Mouse (Mus musculus): Measurements from ENCODE around the gene Abcc4. TPM values are rescaled to one million over a fixed set of nuclear protein-coding genes. Genes with fewer than 3 reads are reported as not detected.
A peak's percentile ranks its signal among the peaks of the same experiment; 100 is the strongest.

The Abcc4 gene
- total and polyA plus RNA-seq, 3 experiments = 10.4 to 28.7 (median 26.5) TPM

GRCm38 (mm10) chr14:118659230-118659629 is 46.8 kb downstream of the Abcc4 start:
- H3K9ac ChIP-seq (ENCODE audit: insufficient read depth, low read depth) = no peak overlapping the region
- no peak for DNase-seq (ENCODE audit: extremely low read depth)
- TF ChIP-seq MYC (IDR thresholded peaks at IDR 0.05; ENCODE audit: low read depth, low read length) (no peak), IRF4 (IDR thresholded peaks at IDR 0.05; ENCODE audit: low read depth, low read length) (no peak), GABPA (IDR thresholded peaks at IDR 0.05; ENCODE audit: insufficient replicate concordance, low read depth, low read length) (no peak), SMC3 (IDR thresholded peaks at IDR 0.05; ENCODE audit: low read depth, low read length) (no peak), ZKSCAN1 (IDR thresholded peaks at IDR 0.05; ENCODE audit: borderline replicate concordance, low read depth, low read length) (peak; percentile 98), PAX5 (IDR thresholded peaks at IDR 0.05; ENCODE audit: low read length) (no peak)
- H3K36me3 ChIP-seq (replicated peaks in 1 of 2; ENCODE audit: control insufficient read depth in 1 of 2, insufficient read depth in 1 of 2, low read length in 1 of 2) = peaks cover 36 to 63% of the 10 kb centered on the region in 2 experiments
- peaks cover 22 to 54% of the 10 kb centered on the region in 2 experiments for H3K4me1 ChIP-seq (ENCODE audit: control insufficient read depth in 1 of 2, insufficient read depth in 2 of 2)
- H3K4me3 ChIP-seq (replicated peaks in 1 of 3; ENCODE audit: low read depth in 2 of 3, low read length in 2 of 3, poor library complexity in 1 of 3) = no peak overlapping the region
- dilution Hi-C loops (cut with MboI; ENCODE audit: extremely low pct_ligation_motif_present, extremely low pct_unique_long_range_greater_than_20kb, low sequenced_read_pairs) (no loop called here), in situ Hi-C loops (cut with MboI; ENCODE audit: low pct_ligation_motif_present, low pct_unique_long_range_greater_than_20kb, low sequenced_read_pairs) (no loop called here)
- H3K4me2 ChIP-seq (ENCODE audit: insufficient read depth, low read depth, poor library complexity, severe bottlenecking) = no peak overlapping the region
- no peaks in the 10 kb centered on the region for H3K27me3 ChIP-seq (replicated peaks)
- H3K27ac ChIP-seq (ENCODE audit: insufficient read depth, low read depth) = no peak overlapping the region
- no peaks in the 10 kb centered on the region for H3K79me2 ChIP-seq (replicated peaks; ENCODE audit: control insufficient read depth, extremely low read depth, insufficient read depth, poor library complexity, severe bottlenecking)
- H3K9me3 ChIP-seq (replicated peaks; ENCODE audit: low read length) = no peaks in the 10 kb centered on the region

GRCm38 (mm10) chr14:118658328-118658692 is 47.7 kb downstream of the Abcc4 start:
- Histone ChIP-seq H3K79me2 (replicated peaks; ENCODE audit: control insufficient read depth, extremely low read depth, insufficient read depth, poor library complexity, severe bottlenecking) (no peaks in the 10 kb centered on the region), H3K4me3 (replicated peaks in 1 of 3; ENCODE audit: low read depth in 2 of 3, low read length in 2 of 3, poor library complexity in 1 of 3) (peak overlapping the region in 2 of 3 experiments; percentile 7 to 36), H3K27ac (ENCODE audit: insufficient read depth, low read depth) (peak overlapping the region; percentile 86), H3K4me1 (ENCODE audit: control insufficient read depth in 1 of 2, insufficient read depth in 2 of 2) (peaks cover 20 to 51% of the 10 kb centered on the region in 2 experiments), H3K27me3 (replicated peaks) (no peaks in the 10 kb centered on the region), H3K36me3 (replicated peaks in 1 of 2; ENCODE audit: control insufficient read depth in 1 of 2, insufficient read depth in 1 of 2, low read length in 1 of 2) (peaks cover 36 to 63% of the 10 kb centered on the region in 2 experiments), H3K9me3 (replicated peaks; ENCODE audit: low read length) (no peaks in the 10 kb centered on the region), H3K4me2 (ENCODE audit: insufficient read depth, low read depth, poor library complexity, severe bottlenecking) (peak overlapping the region; percentile 64), H3K9ac (ENCODE audit: insufficient read depth, low read depth) (no peak overlapping the region; the same call in 1 of the 2 replicates)
- in situ Hi-C loops (cut with MboI; ENCODE audit: low pct_ligation_motif_present, low pct_unique_long_range_greater_than_20kb, low sequenced_read_pairs) (no loop called here), dilution Hi-C loops (cut with MboI; ENCODE audit: extremely low pct_ligation_motif_present, extremely low pct_unique_long_range_greater_than_20kb, low sequenced_read_pairs) (no loop called here)
- peak; percentile 82 for DNase-seq (ENCODE audit: extremely low read depth)
- 0 out of 2 replicates have a peak, but pooled peaks have one; percentile 28 for TF ChIP-seq POLR2A (IDR thresholded peaks at IDR 0.05; ENCODE audit: low read depth, low read length)
- no peak for TF ChIP-seq MAZ (IDR thresholded peaks at IDR 0.05; ENCODE audit: low read depth, low read length)
- no peak for TF ChIP-seq E2F4 (IDR thresholded peaks at IDR 0.05; ENCODE audit: insufficient replicate concordance, low read depth, low read length)
- peak; percentile 91 for TF ChIP-seq IRF4 (IDR thresholded peaks at IDR 0.05; ENCODE audit: low read depth, low read length)
- TF ChIP-seq ETS1 (conservative IDR thresholded peaks at IDR 0.05; ENCODE audit: low read depth, low read length) = peak; percentile 87
- peak; percentile 89 for TF ChIP-seq BHLHE40 (IDR thresholded peaks at IDR 0.05; ENCODE audit: low read depth, low read length)
- TF ChIP-seq JUND (conservative IDR thresholded peaks at IDR 0.05; ENCODE audit: low read depth, low read length) = peak; percentile 93
- TF ChIP-seq CHD2 (IDR thresholded peaks at IDR 0.05; ENCODE audit: low read length) = peak; percentile 43; the same call in 1 of the 2 replicates
- TF ChIP-seq MAX (IDR thresholded peaks at IDR 0.05; ENCODE audit: low read length) = no peak
- peak; percentile 68; the same call in 1 of the 2 replicates for TF ChIP-seq TCF12 (IDR thresholded peaks at IDR 0.05; ENCODE audit: low read depth, low read length)
- peak; percentile 90 for TF ChIP-seq EP300 (IDR thresholded peaks at IDR 0.05; ENCODE audit: low read length)
- no peak for TF ChIP-seq ZKSCAN1 (IDR thresholded peaks at IDR 0.05; ENCODE audit: borderline replicate concordance, low read depth, low read length)
- peak; percentile 5; the same call in 1 of the 2 replicates for TF ChIP-seq MXI1 (IDR thresholded peaks at IDR 0.05; ENCODE audit: low read depth, low read length)
- TF ChIP-seq MEF2A (IDR thresholded peaks at IDR 0.05; ENCODE audit: borderline replicate concordance, low read depth, low read length) = peak; percentile 70; the same call in 1 of the 2 replicates
- TF ChIP-seq SIN3A (IDR thresholded peaks at IDR 0.05; ENCODE audit: low read length) = peak; percentile 64; the same call in 1 of the 2 replicates
- TF ChIP-seq JUN (IDR thresholded peaks at IDR 0.05; ENCODE audit: insufficient read depth, low read depth, low read length) = peak; percentile 90
- peak; percentile 29; the same call in 1 of the 2 replicates for TF ChIP-seq ELF1 (IDR thresholded peaks at IDR 0.05; ENCODE audit: low read depth, low read length)
- peak; percentile 73; the same call in 1 of the 2 replicates for TF ChIP-seq MYC (IDR thresholded peaks at IDR 0.05; ENCODE audit: low read depth, low read length)
- 0 out of 2 replicates have a peak, but pooled peaks have one; percentile 2 for TF ChIP-seq ZNF384 (IDR thresholded peaks at IDR 0.05; ENCODE audit: low read depth, low read length)
- 0 out of 2 replicates have a peak, but pooled peaks have one; percentile 43 for TF ChIP-seq RCOR1 (conservative IDR thresholded peaks at IDR 0.05; ENCODE audit: low read depth, low read length)
